Mouse (Mus musculus): ENCODE results near the gene Mettl24.

DNA sequence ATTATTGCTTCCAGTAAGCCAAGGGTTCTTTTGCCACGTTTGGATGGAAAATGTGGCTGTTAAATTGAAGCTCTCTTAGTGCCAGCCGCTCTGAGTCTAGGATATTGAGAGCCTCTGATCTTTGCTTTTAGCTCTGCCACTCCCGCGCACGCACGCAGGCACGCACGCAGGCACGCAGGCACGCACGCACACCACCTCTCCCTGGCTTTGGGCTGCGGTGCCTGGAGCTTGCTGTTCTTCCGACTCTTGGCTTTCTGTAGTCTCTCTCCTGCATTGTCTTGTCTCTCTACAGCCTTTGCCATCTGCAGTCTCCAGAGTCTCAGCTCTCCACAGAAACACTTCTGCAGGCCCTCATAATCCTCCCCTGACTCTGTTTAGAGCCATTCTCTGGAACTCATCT lies 68.1 kb downstream of the Mettl24 start:
- TF ChIP-seq GATA1 (IDR thresholded peaks at IDR 0.05; ENCODE audit: borderline replicate concordance, low read length) (no peak), FLI1 (IDR thresholded peaks at IDR 0.05; ENCODE audit: low read length) (no peak)
